Mouse (Mus musculus) embryonic facial prominence, embryonic 12.5 days (tissue): Measurements from ENCODE around the gene Klhl30. TPM values are rescaled to one million over a fixed set of nuclear protein-coding genes. Genes with fewer than 3 reads are reported as not detected.

Experiments used
- ATAC-seq: fragments of 200-750 bp; cut with Nextera tagmentation; 2 replicates; pipeline ENCODE4 v1.8.0; 2017; ENCODE audit not compliant: insufficient number of reproducible peaks, insufficient read depth, low FRiP score, low TSS enrichment
- H3K27ac ChIP-seq: fragments of 300-500 bp; sonication (generic); 2 replicates; pipeline ENCODE4 v1.5.1; 2016; ENCODE audit warnings: mild to moderate bottlenecking
- H3K27me3 ChIP-seq: fragments of 300-500 bp; sonication (generic); 2 replicates; pipeline ENCODE4 v1.6.1; 2016; ENCODE audit warnings: mild to moderate bottlenecking, moderate library complexity
- H3K36me3 ChIP-seq: fragments of 300-500 bp; sonication (generic); 2 replicates; pipeline ENCODE4 v1.6.1; 2016; ENCODE audit warnings: mild to moderate bottlenecking
- H3K4me1 ChIP-seq: fragments of 300-500 bp; sonication (generic); 2 replicates; pipeline ENCODE4 v1.6.1; 2016
- H3K4me2 ChIP-seq: fragments of 300-500 bp; sonication (generic); replicated peaks from 2 replicates; pipeline ENCODE4 v1.6.1; 2016; ENCODE audit warnings: mild to moderate bottlenecking, moderate library complexity
- H3K4me3 ChIP-seq: fragments of 300-500 bp; sonication (generic); 2 replicates; pipeline ENCODE4 v1.5.1; 2016; ENCODE audit warnings: mild to moderate bottlenecking
- H3K9ac ChIP-seq: fragments of 300-500 bp; sonication (generic); 2 replicates; pipeline ENCODE4 v1.6.1; 2016; ENCODE audit warnings: mild to moderate bottlenecking, moderate library complexity
- H3K9me3 ChIP-seq: fragments of 300-500 bp; sonication (generic); 2 replicates; pipeline ENCODE4 v1.6.1; 2016; ENCODE audit warnings: mild to moderate bottlenecking, moderate library complexity
- WGBS: fragments of 180-500 bp; shearing (Covaris S2); methylation state at CpG from one replicate; pipeline ENCODE4 v1.1.7; 2016; 5-methylcytosine and 5-hydroxymethylcytosine counted together
- polyA plus RNA-seq: library from polyadenylated mRNA; unstranded; fragments of >200 nt; fragmentation: Nextera tagmentation; extraction: Ambion mirVana; gene quantifications from 2 replicates; pipeline ENCODE4 v1.2.1, GENCODE M21; 2016

The Klhl30 gene
- polyA plus RNA-seq: 0.46 and 1.3 TPM in 2 replicates

- Histone ChIP-seq H3K4me2 (no peak within 1 kb of the TSS), H3K4me1 (no peaks in the 10 kb centered on the region), H3K4me3 (no peak within 1 kb of the TSS), H3K9me3 (no peaks in the 10 kb centered on the region), H3K9ac (no peak within 1 kb of the TSS), H3K36me3 (no peaks in the 10 kb centered on the region), H3K27ac (no peak within 1 kb of the TSS), H3K27me3 (peaks cover 12% of the 10 kb centered on the region)
- WGBS: 59% methylated on average over 4 of the region's 4 CpGs
- no peak for ATAC-seq
Observed at GRCm38 (mm10) chr1:91350841-91351240, at the start of gene Klhl30. Gene Klhl30, plus strand, starts transcription at chr1:91351016.

GRCm38 (mm10) chr1:91301206-91301920 lies 49.5 kb upstream of the Klhl30 start:
- WGBS: 84% methylated on average over 3 of the region's 3 CpGs
- H3K9ac ChIP-seq: no peak overlapping the region
- no peak for ATAC-seq
- no peaks in the 10 kb centered on the region for H3K9me3 ChIP-seq
- no peak overlapping the region for H3K27ac ChIP-seq
- no peak overlapping the region for H3K4me3 ChIP-seq
- H3K4me1 ChIP-seq: 0 out of 2 replicates have a peak, but pooled peaks cover 3% of the 10 kb centered on the region
- no peaks in the 10 kb centered on the region for H3K27me3 ChIP-seq
- H3K36me3 ChIP-seq: peaks cover 18% of the 10 kb centered on the region
- H3K4me2 ChIP-seq: no peak overlapping the region

- Histone ChIP-seq H3K36me3 (peaks cover 21% of the 10 kb centered on the region), H3K4me2 (no peak overlapping the region), H3K4me3 (no peak overlapping the region), H3K9me3 (no peaks in the 10 kb centered on the region), H3K27ac (no peak overlapping the region), H3K9ac (no peak overlapping the region), H3K27me3 (no peaks in the 10 kb centered on the region), H3K4me1 (0 out of 2 replicates have a peak, but pooled peaks cover 3% of the 10 kb centered on the region)
- 84% methylated on average over 3 of the region's 3 CpGs for whole genome bisulfite sequencing
- ATAC-seq: no peak
Observed at GRCm38 (mm10) chr1:91302021-91302420, 48.8 kb upstream of the Klhl30 start.

GRCm38 (mm10) chr1:91304621-91305020 lies 46.2 kb upstream of the Klhl30 start:
- no peak for ATAC-seq
- WGBS: 82% methylated on average over 4 of the region's 4 CpGs
- H3K4me2 ChIP-seq: no peak overlapping the region
- no peak overlapping the region for H3K9ac ChIP-seq
- no peak overlapping the region for H3K27ac ChIP-seq
- no peaks in the 10 kb centered on the region for H3K4me1 ChIP-seq
- peaks cover 39% of the 10 kb centered on the region for H3K36me3 ChIP-seq
- H3K27me3 ChIP-seq: no peaks in the 10 kb centered on the region
- no peak overlapping the region for H3K4me3 ChIP-seq
- no peaks in the 10 kb centered on the region for H3K9me3 ChIP-seq

- H3K9me3 ChIP-seq: no peaks in the 10 kb centered on the region
- H3K4me1 ChIP-seq: 0 out of 2 replicates have a peak, but pooled peaks cover 2% of the 10 kb centered on the region
- H3K9ac ChIP-seq: no peak overlapping the region
- H3K4me3 ChIP-seq: no peak overlapping the region
- H3K27ac ChIP-seq: no peak overlapping the region
- whole genome bisulfite sequencing: 93% methylated on average over 13 of the region's 13 CpGs
- no peaks in the 10 kb centered on the region for H3K27me3 ChIP-seq
- H3K4me2 ChIP-seq: no peak overlapping the region
- H3K36me3 ChIP-seq: peaks cover 48% of the 10 kb centered on the region
- ATAC-seq: no peak
Observed at GRCm38 (mm10) chr1:91309366-91310085, 41.3 kb upstream of the Klhl30 start.

GRCm38 (mm10) chr1:91312273-91312672 lies 38.5 kb upstream of the Klhl30 start:
- Histone ChIP-seq H3K27ac (no peak overlapping the region), H3K4me2 (no peak overlapping the region), H3K4me1 (0 out of 2 replicates have a peak, but pooled peaks cover 2% of the 10 kb centered on the region), H3K27me3 (no peaks in the 10 kb centered on the region), H3K36me3 (peaks cover 29% of the 10 kb centered on the region), H3K9me3 (no peaks in the 10 kb centered on the region), H3K9ac (no peak overlapping the region), H3K4me3 (no peak overlapping the region)
- 90% methylated on average over 4 of the region's 4 CpGs for WGBS
- ATAC-seq: no peak

GRCm38 (mm10) chr1:91313251-91313650 lies 37.6 kb upstream of the Klhl30 start:
- 31% methylated on average over 5 of the region's 5 CpGs for WGBS
- no peak for ATAC-seq
- Histone ChIP-seq H3K4me2 (no peak overlapping the region), H3K4me1 (0 out of 2 replicates have a peak, but pooled peaks cover 2% of the 10 kb centered on the region), H3K27me3 (no peaks in the 10 kb centered on the region), H3K27ac (peak overlapping the region; percentile 20; the same call in 1 of the 2 replicates), H3K9ac (no peak overlapping the region), H3K4me3 (no peak overlapping the region), H3K9me3 (no peaks in the 10 kb centered on the region), H3K36me3 (peaks cover 27% of the 10 kb centered on the region)

- Histone ChIP-seq H3K4me2 (no peak overlapping the region), H3K36me3 (no peaks in the 10 kb centered on the region), H3K4me3 (no peak overlapping the region), H3K9me3 (no peaks in the 10 kb centered on the region), H3K27ac (no peak overlapping the region), H3K9ac (no peak overlapping the region), H3K4me1 (0 out of 2 replicates have a peak, but pooled peaks cover 2% of the 10 kb centered on the region), H3K27me3 (no peaks in the 10 kb centered on the region)
- no peak for ATAC-seq
- WGBS: 78% methylated on average over 6 of the region's 6 CpGs
Observed at GRCm38 (mm10) chr1:91317656-91318055, 33.2 kb upstream of the Klhl30 start.

GRCm38 (mm10) chr1:91321760-91322438 lies 28.9 kb upstream of the Klhl30 start, which contains the start of gene Espnl:
Gene Espnl, plus strand, starts transcription at chr1:91322075.
- H3K27me3 ChIP-seq: no peaks in the 10 kb centered on the region; the same call in 1 of the 2 replicates
- no peak within 1 kb of the TSS for H3K9ac ChIP-seq
- no peak within 1 kb of the TSS for H3K4me2 ChIP-seq
- no peaks in the 10 kb centered on the region for H3K36me3 ChIP-seq
- no peaks in the 10 kb centered on the region for H3K9me3 ChIP-seq
- WGBS: 69% methylated on average over 19 of the region's 19 CpGs
- no peak within 1 kb of the TSS for H3K4me3 ChIP-seq
- no peaks in the 10 kb centered on the region for H3K4me1 ChIP-seq
- no peak for ATAC-seq
- H3K27ac ChIP-seq: no peak within 1 kb of the TSS

GRCm38 (mm10) chr1:91324646-91325045 lies 26.2 kb upstream of the Klhl30 start:
- ATAC-seq: no peak
- Histone ChIP-seq H3K27me3 (no peaks in the 10 kb centered on the region; the same call in 1 of the 2 replicates), H3K9me3 (no peaks in the 10 kb centered on the region), H3K4me2 (no peak overlapping the region), H3K9ac (no peak overlapping the region), H3K36me3 (no peaks in the 10 kb centered on the region), H3K27ac (no peak overlapping the region), H3K4me1 (no peaks in the 10 kb centered on the region), H3K4me3 (no peak overlapping the region)
- WGBS: 51% methylated on average over 2 of the region's 2 CpGs

GRCm38 (mm10) chr1:91325488-91326042 lies 25.3 kb upstream of the Klhl30 start:
- Histone ChIP-seq H3K36me3 (no peaks in the 10 kb centered on the region), H3K9me3 (no peaks in the 10 kb centered on the region), H3K27me3 (no peaks in the 10 kb centered on the region; the same call in 1 of the 2 replicates), H3K4me1 (no peaks in the 10 kb centered on the region), H3K4me2 (no peak overlapping the region), H3K4me3 (no peak overlapping the region), H3K9ac (no peak overlapping the region), H3K27ac (no peak overlapping the region)
- 69% methylated on average over 4 of the region's 4 CpGs for WGBS
- no peak for ATAC-seq
